Mouse (Mus musculus) WW6 (cell line): ENCODE data around the gene Gm3383.
"Not testable (repeated sequence)": the region's sequence is repeated elsewhere in the genome, so short reads cannot be mapped to it uniquely, and the experiment has no call there.

Experiments used
- DNase-seq: peaks from one replicate; pipeline ENCODE4 v3.0.0-alpha.2; 2013; ENCODE audit warnings: low read depth, low spot score

Gene Gm3383

GRCm38 (mm10) chr14:5807882-5808281 lies at the start of gene Gm3383:
Gene Gm3383 (minus strand): TSS chr14:5807982.
- DNase-seq: not testable (repeated sequence)

- not testable (repeated sequence) for DNase-seq
Observed at GRCm38 (mm10) chr14:5855911-5856310, 48.1 kb upstream of the Gm3383 start.

GRCm38 (mm10) chr14:5830229-5830628 lies 22.4 kb upstream of the Gm3383 start, which contains the start of gene Gm3424:
Gene Gm3424 (minus strand): TSS chr14:5830329.
- DNase-seq: not testable (repeated sequence)

GRCm38 (mm10) chr14:5812699-5813356 lies 5.0 kb upstream of the Gm3383 start:
- not testable (repeated sequence) for DNase-seq

- DNase-seq: not testable (repeated sequence)
Observed at GRCm38 (mm10) chr14:5741477-5741876, 66.3 kb downstream of the Gm3383 start, which contains the start of gene Gm3373. Gene Gm3373 (minus strand): TSS chr14:5741577.

- not testable (repeated sequence) for DNase-seq
Observed at GRCm38 (mm10) chr14:5687357-5687756, 120.4 kb downstream of the Gm3383 start, which contains the start of gene Gm9603. Gene Gm9603 (minus strand): TSS chr14:5687457.

GRCm38 (mm10) chr14:5632928-5633327 lies 174.9 kb downstream of the Gm3383 start, which contains the start of gene Gm8265:
Gene Gm8265 (minus strand): TSS chr14:5633028.
- not testable (repeated sequence) for DNase-seq
